Mouse (Mus musculus) right cerebral cortex, postnatal 4 days (tissue): ENCODE data around the gene Tex48.

Experiments
- DNase-seq: peaks from one replicate; pipeline ENCODE4 v3.0.0-alpha.2; 2022

Tex48 gene

GRCm38 (mm10) chr4:63622378-63622835 lies at the start of gene Tex48:
Gene Tex48, minus strand, starts transcription at chr4:63622428.
- peak; percentile 15 for DNase-seq

- DNase-seq: no peak
These were observed 46.0 kb upstream of the Tex48 start for GRCm38 (mm10) chr4:63668255-63668654.

- no peak for DNase-seq
These were observed 43.5 kb upstream of the Tex48 start for GRCm38 (mm10) chr4:63665738-63666137.

GRCm38 (mm10) chr4:63663279-63663678 lies 41.1 kb upstream of the Tex48 start, which contains the start of gene Gm11214:
Gene Gm11214, minus strand, starts transcription at chr4:63663379.
- DNase-seq: no peak

GRCm38 (mm10) chr4:63661857-63662256 lies 39.6 kb upstream of the Tex48 start:
- DNase-seq: no peak

GRCm38 (mm10) chr4:63661426-63661825 lies 39.2 kb upstream of the Tex48 start:
- DNase-seq: no peak

- no peak for DNase-seq
These were observed 37.5 kb upstream of the Tex48 start for GRCm38 (mm10) chr4:63659775-63660174.

GRCm38 (mm10) chr4:63659086-63659485 lies 36.9 kb upstream of the Tex48 start:
- DNase-seq: no peak

- DNase-seq: no peak
These were observed 32.2 kb upstream of the Tex48 start for GRCm38 (mm10) chr4:63654381-63654780.

- DNase-seq: no peak
These were observed 21.9 kb upstream of the Tex48 start for GRCm38 (mm10) chr4:63643956-63644726.

GRCm38 (mm10) chr4:63639842-63640241 lies 17.6 kb upstream of the Tex48 start:
- no peak for DNase-seq

GRCm38 (mm10) chr4:63638603-63639002 lies 16.4 kb upstream of the Tex48 start:
- no peak for DNase-seq

- no peak for DNase-seq
These were observed 11.0 kb upstream of the Tex48 start for GRCm38 (mm10) chr4:63633181-63633580.

GRCm38 (mm10) chr4:63627111-63627510 lies 4.9 kb upstream of the Tex48 start:
- no peak for DNase-seq

- no peak for DNase-seq
These were observed 3.4 kb upstream of the Tex48 start for GRCm38 (mm10) chr4:63625563-63626080.

GRCm38 (mm10) chr4:63621861-63622260 lies 367 bp downstream of the Tex48 start:
- no peak for DNase-seq

- no peak for DNase-seq
These were observed 13.8 kb downstream of the Tex48 start for GRCm38 (mm10) chr4:63608391-63608790.

GRCm38 (mm10) chr4:63605968-63606367 lies 16.3 kb downstream of the Tex48 start:
- no peak for DNase-seq

GRCm38 (mm10) chr4:63605545-63605944 lies 16.7 kb downstream of the Tex48 start:
- DNase-seq: no peak

GRCm38 (mm10) chr4:63604945-63605344 lies 17.3 kb downstream of the Tex48 start, which contains the start of gene Gm11213:
Gene Gm11213, minus strand, starts transcription at chr4:63605261.
- DNase-seq: no peak

- no peak for DNase-seq
These were observed 21.0 kb downstream of the Tex48 start for GRCm38 (mm10) chr4:63601263-63601662.

GRCm38 (mm10) chr4:63600786-63601185 lies 21.4 kb downstream of the Tex48 start:
- no peak for DNase-seq

GRCm38 (mm10) chr4:63596010-63596409 lies 26.2 kb downstream of the Tex48 start:
- DNase-seq: no peak

GRCm38 (mm10) chr4:63595259-63595658 lies 27.0 kb downstream of the Tex48 start:
- no peak for DNase-seq
